Mouse (Mus musculus) lung, embryonic 14.5 days (tissue): ENCODE measurements around the gene Fbxw11. TPM values are rescaled to one million over a fixed set of nuclear protein-coding genes. Genes with fewer than 3 reads are reported as not detected.
"Not testable (repeated sequence)": the region's sequence is repeated elsewhere in the genome, so short reads cannot be mapped to it uniquely, and the experiment has no call there.

Source experiments
- ATAC-seq: fragments of 200-750 bp; cut with Nextera tagmentation; 2 replicates; pipeline ENCODE4 v1.8.0; 2017; ENCODE audit warnings: mild to moderate bottlenecking, moderate TSS enrichment, moderate library complexity; ENCODE audit not compliant: insufficient read depth
- DNase-seq: peaks from one replicate; pipeline ENCODE4 v3.0.0-alpha.2; 2015
- H3K27ac ChIP-seq: fragments of 300-500 bp; sonication (generic); 2 replicates; pipeline ENCODE4 v1.5.1; 2014; ENCODE audit warnings: low read depth, mild to moderate bottlenecking, moderate library complexity
- H3K27me3 ChIP-seq: fragments of 300-500 bp; sonication (generic); 2 replicates; pipeline ENCODE4 v1.6.1; 2014; ENCODE audit warnings: low read length, control low read depth; ENCODE audit not compliant: insufficient read depth
- H3K36me3 ChIP-seq: fragments of 300-500 bp; sonication (generic); 2 replicates; pipeline ENCODE4 v1.6.1; 2014; ENCODE audit warnings: control low read depth; ENCODE audit not compliant: insufficient read depth
- H3K4me1 ChIP-seq: fragments of 300-500 bp; sonication (generic); 2 replicates; pipeline ENCODE4 v1.6.1; 2014; ENCODE audit warnings: antibody characterized with exemption, control low read depth; ENCODE audit not compliant: insufficient read depth
- H3K4me2 ChIP-seq: fragments of 300-500 bp; sonication (generic); 2 replicates; pipeline ENCODE4 v1.6.1; 2014; ENCODE audit warnings: mild to moderate bottlenecking
- H3K4me3 ChIP-seq: fragments of 300-500 bp; sonication (generic); 2 replicates; pipeline ENCODE4 v1.5.1; 2014; ENCODE audit warnings: low read depth, low read length
- H3K9ac ChIP-seq: fragments of 300-500 bp; sonication (generic); 2 replicates; pipeline ENCODE4 v1.6.1; 2014
- H3K9me3 ChIP-seq: fragments of 300-500 bp; sonication (generic); 2 replicates; pipeline ENCODE4 v1.6.1; 2016; ENCODE audit warnings: low read depth, low read length, control low read depth
- CTCF ChIP-seq: IDR thresholded peaks from 2 replicates; pipeline ENCODE4 v1.5.1; 2016; ENCODE audit warnings: antibody characterized with exemption, low read depth
- WGBS: fragments of 180-500 bp; shearing (Covaris S2); extraction: QIAGEN DNeasy Blood & Tissue Kit; methylation state at CpG from one replicate; pipeline ENCODE4 v1.1.7; 2014; 5-methylcytosine and 5-hydroxymethylcytosine counted together
- polyA plus RNA-seq: library from polyadenylated mRNA; unstranded; fragments of >200 nt; fragmentation: Nextera tagmentation; extraction: Ambion mirVana; gene quantifications from 2 replicates; pipeline ENCODE4 v1.2.1, GENCODE M21; 2014

The Fbxw11 gene
- polyA plus RNA-seq, 1 experiment from 2014 or later, result 89.5 TPM

GRCm38 (mm10) chr11:32682335-32683102 lies 40.0 kb downstream of the Fbxw11 start:
- H3K27ac ChIP-seq, result no peak overlapping the region
- H3K4me1 ChIP-seq, result no peaks in the 10 kb centered on the region
- no peaks in the 10 kb centered on the region for H3K36me3 ChIP-seq
- no peak overlapping the region for H3K4me3 ChIP-seq
- no peak overlapping the region for H3K4me2 ChIP-seq
- ATAC-seq, result no peak
- H3K27me3 ChIP-seq, result no peaks in the 10 kb centered on the region
- WGBS, result 73% methylated on average over 5 of the region's 5 CpGs
- no peak for TF ChIP-seq CTCF
- no peak for DNase-seq
- H3K9ac ChIP-seq, result no peak overlapping the region
- no peaks in the 10 kb centered on the region for H3K9me3 ChIP-seq

GRCm38 (mm10) chr11:32684690-32685254 lies 42.2 kb downstream of the Fbxw11 start:
- no peak for DNase-seq
- Histone ChIP-seq H3K4me3 (no peak overlapping the region), H3K36me3 (no peaks in the 10 kb centered on the region), H3K27me3 (no peaks in the 10 kb centered on the region), H3K9ac (no peak overlapping the region), H3K27ac (no peak overlapping the region), H3K9me3 (no peaks in the 10 kb centered on the region), H3K4me1 (no peaks in the 10 kb centered on the region), H3K4me2 (no peak overlapping the region)
- ATAC-seq, result no peak
- TF ChIP-seq CTCF, result no peak
- WGBS, result 79% methylated on average over 3 of the region's 3 CpGs

- ATAC-seq (no peak), DNase-seq (no peak)
- Histone ChIP-seq H3K4me3 (no peak overlapping the region), H3K4me1 (no peaks in the 10 kb centered on the region), H3K27me3 (no peaks in the 10 kb centered on the region), H3K27ac (no peak overlapping the region), H3K9me3 (no peaks in the 10 kb centered on the region), H3K4me2 (no peak overlapping the region), H3K9ac (no peak overlapping the region), H3K36me3 (no peaks in the 10 kb centered on the region)
- WGBS, result 88% methylated on average over 2 of the region's 2 CpGs
- no peak for TF ChIP-seq CTCF
Measured at GRCm38 (mm10) chr11:32688245-32688855, 45.8 kb downstream of the Fbxw11 start.

- TF ChIP-seq CTCF, result no peak
- Histone ChIP-seq H3K36me3 (no peaks in the 10 kb centered on the region), H3K9ac (no peak overlapping the region), H3K9me3 (no peaks in the 10 kb centered on the region), H3K27ac (no peak overlapping the region), H3K27me3 (no peaks in the 10 kb centered on the region), H3K4me2 (no peak overlapping the region), H3K4me3 (no peak overlapping the region), H3K4me1 (no peaks in the 10 kb centered on the region)
- WGBS, result 81% methylated on average over 1 of the region's 1 CpGs
- no peak for ATAC-seq
- DNase-seq, result no peak
Measured at GRCm38 (mm10) chr11:32689510-32689909, 47.0 kb downstream of the Fbxw11 start.

- no peak for ATAC-seq
- DNase-seq, result no peak
- no peaks in the 10 kb centered on the region for H3K9me3 ChIP-seq
- 86% methylated on average over 1 of the region's 1 CpGs for WGBS
- H3K27ac ChIP-seq, result no peak overlapping the region
- no peak overlapping the region for H3K4me3 ChIP-seq
- no peak overlapping the region for H3K4me2 ChIP-seq
- H3K27me3 ChIP-seq, result no peaks in the 10 kb centered on the region
- no peak for TF ChIP-seq CTCF
- H3K36me3 ChIP-seq, result no peaks in the 10 kb centered on the region
- H3K9ac ChIP-seq, result no peak overlapping the region
- peaks cover 10% of the 10 kb centered on the region; the same call in 1 of the 2 replicates for H3K4me1 ChIP-seq
Measured at GRCm38 (mm10) chr11:32692834-32693233, 50.3 kb downstream of the Fbxw11 start.

GRCm38 (mm10) chr11:32693431-32694141 lies 51.1 kb downstream of the Fbxw11 start:
- Histone ChIP-seq H3K36me3 (no peaks in the 10 kb centered on the region), H3K9ac (no peak overlapping the region), H3K9me3 (no peaks in the 10 kb centered on the region), H3K27ac (no peak overlapping the region; the same call in 1 of the 2 replicates), H3K4me3 (no peak overlapping the region), H3K27me3 (no peaks in the 10 kb centered on the region), H3K4me1 (peaks cover 11% of the 10 kb centered on the region; the same call in 1 of the 2 replicates), H3K4me2 (no peak overlapping the region)
- 38% methylated on average over 7 of the region's 7 CpGs for WGBS
- DNase-seq (peak; percentile 42), ATAC-seq (no peak)
- TF ChIP-seq CTCF, result peak; percentile 47

- not testable (repeated sequence) for H3K4me3 ChIP-seq, H3K27me3 ChIP-seq, H3K4me2 ChIP-seq, DNase-seq, H3K36me3 ChIP-seq, H3K9ac ChIP-seq, ATAC-seq, H3K9me3 ChIP-seq
- Histone ChIP-seq H3K27ac (peak overlapping the region; percentile 42; the same call in 1 of the 2 replicates), H3K4me1 (peaks cover 15% of the 10 kb centered on the region; the same call in 1 of the 2 replicates)
- 70% methylated on average over 9 of the region's 9 CpGs for whole genome bisulfite sequencing
Measured at GRCm38 (mm10) chr11:32694322-32695003, 51.9 kb downstream of the Fbxw11 start.
